22 mouse cellular contexts compared by ENCODE assay signal in genomic region chr4:119833333-119833732, GRCm38 (mm10).
DNase-seq lines count a peak whose midpoint lies in the region; TF ChIP-seq lines count a peak whose summit lies in the region.
"Had no signal": no experiment of that assay in that cellular context is flagged by ENCODE, and none has a peak within 500 bp of the region (broad histone marks: within the 10 kb centered on the region; RNA-seq: fewer than 3 reads in every experiment).

No protein-coding gene starts in this region.

- H3K27me3 ChIP-seq in heart, embryonic 10.5 days (ENCODE audit: insufficient read depth, poor library complexity, severe bottlenecking) = no peaks in the 10 kb centered on the region
- no peaks in the 10 kb centered on the region for H3K27me3 ChIP-seq in embryonic facial prominence, embryonic 10.5 days (replicated peaks; ENCODE audit: low read depth, poor library complexity, severe bottlenecking)
- H3K27me3 ChIP-seq: embryonic facial prominence, embryonic 13.5 days; forebrain, embryonic 13.5 days had no signal

- no peaks in the 10 kb centered on the region for H3K36me3 ChIP-seq in heart, embryonic 10.5 days
- no peaks in the 10 kb centered on the region for H3K36me3 ChIP-seq in embryonic facial prominence, embryonic 10.5 days (replicated peaks)
- H3K36me3 ChIP-seq: embryonic facial prominence, embryonic 13.5 days; hindbrain, embryonic 10.5 days had no signal

- peak overlapping the region; percentile 46 for H3K27ac ChIP-seq in gastrocnemius, adult 2 months
- no peak overlapping the region for H3K27ac ChIP-seq in heart, embryonic 10.5 days
- no peak overlapping the region for H3K27ac ChIP-seq in embryonic facial prominence, embryonic 10.5 days (replicated peaks)
- H3K27ac ChIP-seq: embryonic facial prominence, embryonic 13.5 days; forebrain, embryonic 13.5 days; hindbrain, embryonic 10.5 days; hindbrain, embryonic 14.5 days; hindbrain, postnatal 0 days had no signal

- peaks cover 36% of the 10 kb centered on the region for H3K4me1 ChIP-seq in heart, embryonic 10.5 days
- H3K4me1 ChIP-seq in embryonic facial prominence, embryonic 10.5 days = peaks cover 13% of the 10 kb centered on the region
- H3K4me1 ChIP-seq: embryonic facial prominence, embryonic 13.5 days had no signal

- no peaks in the 10 kb centered on the region for H3K9me3 ChIP-seq in heart, embryonic 10.5 days
- no peaks in the 10 kb centered on the region for H3K9me3 ChIP-seq in embryonic facial prominence, embryonic 10.5 days
- H3K9me3 ChIP-seq: embryonic facial prominence, embryonic 13.5 days; forebrain, embryonic 13.5 days; hindbrain, embryonic 10.5 days had no signal

- no peak for TF ChIP-seq CTCF in gastrocnemius, adult 2 months (IDR thresholded peaks at IDR 0.05)

- intact Hi-C loops in gastrocnemius, adult 2 months (cut with DNase I) = no loop called here

- 67% methylated on average over 9 of the region's 9 CpGs for WGBS in heart, embryonic 10.5 days
- 35% methylated on average over 9 of the region's 9 CpGs for WGBS in embryonic facial prominence, embryonic 10.5 days

- H3K4me3 ChIP-seq in gastrocnemius, adult 2 months = no peak overlapping the region
- no peak overlapping the region for H3K4me3 ChIP-seq in heart, embryonic 10.5 days
- H3K4me3 ChIP-seq in embryonic facial prominence, embryonic 10.5 days = no peak overlapping the region
- H3K4me3 ChIP-seq: embryonic facial prominence, embryonic 13.5 days; erythroblast, embryonic 14.5 days; forebrain, embryonic 13.5 days; hindbrain, embryonic 10.5 days had no signal

- no peak for DNase-seq in gastrocnemius, adult 2 months
- DNase-seq in gastrocnemius, adult 8-10 months (ENCODE audit: low spot score in 2 of 2) = no peak
- DNase-seq in heart, embryonic 10.5 days (ENCODE audit: low spot score) = peak; percentile 67
- DNase-seq in heart, postnatal 4 days = no peak
- DNase-seq in embryonic facial prominence, embryonic 10.5 days (ENCODE audit: low spot score) = peak; percentile 34
- DNase-seq in urinary bladder, postnatal 36 days (ENCODE audit: low spot score in 2 of 2) = peak; percentile 56 to 73
- DNase-seq in spleen, postnatal 14 days (ENCODE audit: low spot score in 2 of 2) = no peak
- DNase-seq: adrenal gland, adult 8-10 months; adrenal gland, postnatal 25 days; B cell, adult 2 months; cerebellum, adult 11-12 months; cerebellum, adult 8-10 months; cerebellum, postnatal 10 days; cerebellum, postnatal 36 days; gastrocnemius, postnatal 25 days; kidney, adult 18-20 months had no signal

Comparison
In these comparisons a context has a peak if more than half of its experiments do, and no peak if none do; other contexts are left out.
1. DNase-seq: peak in heart, embryonic 10.5 days (single experiment), embryonic facial prominence, embryonic 10.5 days (single experiment) and urinary bladder, postnatal 36 days (2 of 2); none in gastrocnemius, adult 2 months (single experiment), gastrocnemius, adult 8-10 months (0 of 2), heart, postnatal 4 days (single experiment) and spleen, postnatal 14 days (0 of 2).